Mouse (Mus musculus): ENCODE data around the gene Ube2g2. TPM values are rescaled to one million over a fixed set of nuclear protein-coding genes. Genes with fewer than 3 reads are reported as not detected.

Ube2g2 gene
- polyA plus RNA-seq, 1 experiment from 2014 or later: 90.9 TPM

MicroRNAs within 50 kb of the gene (microRNA counts, 519-probe panel; counts per million panel counts)
- 342 counts per million, percentile 67 among the panel's probes with 10 or more counts for microRNA mmu-miR-1930

Small RNA genes within 50 kb of the gene (microRNA-seq; reads per million reads assigned to microRNA genes)
- 22.1 reads per million, percentile 32 among the genes with 10 or more reads in this experiment for gene Mir1930

Other genes starting within 250 kb of the Ube2g2 start
- 9.0 and 9.2 TPM in 2 replicates for gene Adarb1, start 204.0 kb upstream of the Ube2g2 start, polyA plus RNA-seq (2016; fragmentation: Nextera tagmentation; extraction: Ambion mirVana)
- 46.4 and 47.4 TPM in 2 replicates for gene Fam207a, start 106.5 kb upstream of the Ube2g2 start, polyA plus RNA-seq (2016; fragmentation: Nextera tagmentation; extraction: Ambion mirVana)
- gene Itgb2, start 92.0 kb upstream of the Ube2g2 start, polyA plus RNA-seq (2016; fragmentation: Nextera tagmentation; extraction: Ambion mirVana): 1.3 and 1.4 TPM in 2 replicates
- 67.8 and 71.1 TPM in 2 replicates for gene Pttg1ip, start 40.6 kb upstream of the Ube2g2 start, polyA plus RNA-seq (2016; fragmentation: Nextera tagmentation; extraction: Ambion mirVana)
- 288 and 299 TPM in 2 replicates for gene Sumo3, start 16.2 kb upstream of the Ube2g2 start, polyA plus RNA-seq (2016; fragmentation: Nextera tagmentation; extraction: Ambion mirVana)
- 7.6 and 11.0 TPM in 2 replicates for gene Gm49325, start 16.1 kb upstream of the Ube2g2 start, polyA plus RNA-seq (2016; fragmentation: Nextera tagmentation; extraction: Ambion mirVana)
- 0.98 and 1.2 TPM in 2 replicates for gene Tspear, start 64.3 kb downstream of the Ube2g2 start, polyA plus RNA-seq (2016; fragmentation: Nextera tagmentation; extraction: Ambion mirVana)
- gene Gm19402, start 68.5 kb downstream of the Ube2g2 start, polyA plus RNA-seq (2016; fragmentation: Nextera tagmentation; extraction: Ambion mirVana): not detected in 2 replicates
- gene Gm9508, start 75.0 kb downstream of the Ube2g2 start, polyA plus RNA-seq (2016; fragmentation: Nextera tagmentation; extraction: Ambion mirVana): not detected in 2 replicates
- not detected in 2 replicates for gene Gm10272, start 84.4 kb downstream of the Ube2g2 start, polyA plus RNA-seq (2016; fragmentation: Nextera tagmentation; extraction: Ambion mirVana)
- gene Gm10024, start 89.2 kb downstream of the Ube2g2 start, polyA plus RNA-seq (2016; fragmentation: Nextera tagmentation; extraction: Ambion mirVana): not detected in 2 replicates
- gene Gm10142, start 93.5 kb downstream of the Ube2g2 start, polyA plus RNA-seq (2016; fragmentation: Nextera tagmentation; extraction: Ambion mirVana): not detected in 2 replicates
- not detected in 2 replicates for gene Krtap12-1, start 98.3 kb downstream of the Ube2g2 start, polyA plus RNA-seq (2016; fragmentation: Nextera tagmentation; extraction: Ambion mirVana)
- not detected in 2 replicates for gene Gm10100, start 104.2 kb downstream of the Ube2g2 start, polyA plus RNA-seq (2016; fragmentation: Nextera tagmentation; extraction: Ambion mirVana)
- gene Gm18596, start 120.4 kb downstream of the Ube2g2 start, polyA plus RNA-seq (2016; fragmentation: Nextera tagmentation; extraction: Ambion mirVana): not detected in 2 replicates
- not detected in 2 replicates for gene Gm9736, start 129.1 kb downstream of the Ube2g2 start, polyA plus RNA-seq (2016; fragmentation: Nextera tagmentation; extraction: Ambion mirVana)
- gene Gm3233, start 137.4 kb downstream of the Ube2g2 start, polyA plus RNA-seq (2016; fragmentation: Nextera tagmentation; extraction: Ambion mirVana): not detected in 2 replicates
- gene Gm3238, start 149.1 kb downstream of the Ube2g2 start, polyA plus RNA-seq (2016; fragmentation: Nextera tagmentation; extraction: Ambion mirVana): not detected in 2 replicates
- not detected in 2 replicates for gene Gm7138, start 154.7 kb downstream of the Ube2g2 start, polyA plus RNA-seq (2016; fragmentation: Nextera tagmentation; extraction: Ambion mirVana)
- gene Gm3250, start 160.3 kb downstream of the Ube2g2 start, polyA plus RNA-seq (2016; fragmentation: Nextera tagmentation; extraction: Ambion mirVana): not detected in 2 replicates
- not detected in 2 replicates for gene Gm7137, start 165.9 kb downstream of the Ube2g2 start, polyA plus RNA-seq (2016; fragmentation: Nextera tagmentation; extraction: Ambion mirVana)
- gene Gm9639, start 172.8 kb downstream of the Ube2g2 start, polyA plus RNA-seq (2016; fragmentation: Nextera tagmentation; extraction: Ambion mirVana): not detected in 2 replicates
- not detected in 2 replicates for gene Gm19668, start 176.9 kb downstream of the Ube2g2 start, polyA plus RNA-seq (2016; fragmentation: Nextera tagmentation; extraction: Ambion mirVana)
- not detected in 2 replicates for gene Gm9507, start 189.6 kb downstream of the Ube2g2 start, polyA plus RNA-seq (2016; fragmentation: Nextera tagmentation; extraction: Ambion mirVana)
- gene Gm2696, start 192.4 kb downstream of the Ube2g2 start, polyA plus RNA-seq (2016; fragmentation: Nextera tagmentation; extraction: Ambion mirVana): not detected in 2 replicates
- gene Krtap10-4, start 204.8 kb downstream of the Ube2g2 start, polyA plus RNA-seq (2016; fragmentation: Nextera tagmentation; extraction: Ambion mirVana): not detected in 2 replicates
- not detected in 2 replicates for gene Krtap10-10, start 213.7 kb downstream of the Ube2g2 start, polyA plus RNA-seq (2016; fragmentation: Nextera tagmentation; extraction: Ambion mirVana)
- gene Gm36176, start 224.5 kb downstream of the Ube2g2 start, polyA plus RNA-seq (2016; fragmentation: Nextera tagmentation; extraction: Ambion mirVana): not detected in 2 replicates
- gene Gm10318, start 230.6 kb downstream of the Ube2g2 start, polyA plus RNA-seq (2016; fragmentation: Nextera tagmentation; extraction: Ambion mirVana): not detected in 2 replicates
- gene Gm3285, start 239.7 kb downstream of the Ube2g2 start, polyA plus RNA-seq (2016; fragmentation: Nextera tagmentation; extraction: Ambion mirVana): not detected in 2 replicates

All from neural tube, embryonic 12.5 days (tissue).